Mouse (Mus musculus): ENCODE data around the gene Cep112. TPM values are rescaled to one million over a fixed set of nuclear protein-coding genes. Genes with fewer than 3 reads are reported as not detected.

Gene Cep112
- total and polyA plus RNA-seq, 2 experiments from 2014 or later, result 14.1 to 19.5 TPM

DNA sequence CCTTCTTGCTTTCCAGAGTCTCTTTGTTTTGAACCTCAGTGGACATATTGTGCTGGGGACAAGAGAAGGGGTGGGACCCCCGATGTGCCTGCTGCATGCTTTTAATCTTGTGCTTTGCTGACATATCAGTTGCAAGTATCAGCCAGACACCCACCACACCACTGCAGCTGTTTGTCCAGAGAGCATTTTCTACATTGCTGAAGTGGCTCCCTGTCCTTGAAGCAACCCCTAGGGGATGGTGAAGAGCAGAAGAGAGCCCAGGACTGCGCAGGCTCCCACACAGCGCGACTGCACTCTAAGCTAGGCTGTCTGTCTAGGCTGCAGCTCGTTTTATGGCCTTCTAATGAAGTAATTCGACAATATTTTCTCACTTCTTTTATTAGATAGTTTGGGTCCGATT, 397.3 kb downstream of the Cep112 start:
- ATAC-seq (ENCODE audit: low FRiP score) (no peak), DNase-seq (ENCODE audit: low spot score) (peak; percentile 6)
- Histone ChIP-seq H3K27ac (ENCODE audit: low read depth, low read length) (no peak overlapping the region), H3K9me3 (ENCODE audit: low read length) (no peaks in the 10 kb centered on the region), H3K4me3 (ENCODE audit: low read depth, low read length) (no peak overlapping the region), H3K4me1 (ENCODE audit: insufficient read depth, low read length) (no peaks in the 10 kb centered on the region), H3K27me3 (ENCODE audit: insufficient read depth, low read length) (no peaks in the 10 kb centered on the region), H3K9ac (replicated peaks; ENCODE audit: low read length, poor library complexity, severe bottlenecking) (no peak overlapping the region), H3K36me3 (ENCODE audit: insufficient read depth, low read length) (no peaks in the 10 kb centered on the region), H3K4me2 (ENCODE audit: low read depth, low read length, poor library complexity, severe bottlenecking) (no peak overlapping the region)
- WGBS, result 66% methylated on average over 7 of the region's 7 CpGs
- TF ChIP-seq CTCF (IDR thresholded peaks at IDR 0.05), result peak; percentile 18; the same call in 1 of the 2 replicates

- peak; percentile 71 for DNase-seq (ENCODE audit: low spot score)
- no peaks in the 10 kb centered on the region for H3K27me3 ChIP-seq (ENCODE audit: insufficient read depth, low read length)
- TF ChIP-seq CTCF (IDR thresholded peaks at IDR 0.05), result no peak
- H3K9me3 ChIP-seq (ENCODE audit: low read length), result no peaks in the 10 kb centered on the region
- no peak overlapping the region for H3K4me3 ChIP-seq (ENCODE audit: low read depth, low read length)
- ATAC-seq (ENCODE audit: low FRiP score), result no peak
- H3K27ac ChIP-seq (ENCODE audit: low read depth, low read length), result no peak overlapping the region
- no peak overlapping the region for H3K4me2 ChIP-seq (ENCODE audit: low read depth, low read length, poor library complexity, severe bottlenecking)
- 0 out of 2 replicates have a peak, but pooled peaks cover 2% of the 10 kb centered on the region for H3K36me3 ChIP-seq (ENCODE audit: insufficient read depth, low read length)
- H3K9ac ChIP-seq (replicated peaks; ENCODE audit: low read length, poor library complexity, severe bottlenecking), result no peak overlapping the region
- H3K4me1 ChIP-seq (ENCODE audit: insufficient read depth, low read length), result no peaks in the 10 kb centered on the region
Observed at GRCm38 (mm10) chr11:108827321-108827720, 402.3 kb downstream of the Cep112 start.

DNA sequence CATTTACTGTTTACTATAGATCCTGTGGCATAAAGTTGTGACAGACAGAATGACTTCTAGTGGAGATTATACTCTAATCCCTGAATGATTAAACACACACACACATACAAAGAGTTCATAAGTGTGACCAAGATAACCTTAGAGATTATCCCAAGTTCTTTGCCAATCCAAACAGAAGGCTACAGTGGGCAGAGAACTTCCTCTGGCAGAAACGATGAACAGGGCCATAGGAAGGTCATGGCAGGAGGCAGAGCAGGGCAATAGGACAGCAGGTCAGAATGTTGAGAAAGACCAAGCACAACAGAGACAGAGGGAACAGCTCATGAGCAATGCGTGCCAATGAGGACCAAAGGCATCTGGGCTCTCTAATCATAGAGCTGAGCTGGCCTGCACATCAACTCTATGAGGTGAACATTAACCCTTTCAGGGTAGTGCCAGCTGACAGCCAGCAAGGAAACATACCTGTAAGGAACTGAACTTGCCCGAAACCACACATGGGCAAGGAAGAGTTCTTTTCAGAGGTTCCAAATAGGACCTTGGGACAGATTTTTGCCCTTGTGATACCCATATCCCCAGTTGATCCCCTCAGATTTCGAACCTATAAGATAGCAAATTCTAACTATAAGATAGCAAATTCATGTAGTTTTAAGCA, 403.5 kb downstream of the Cep112 start:
- Histone ChIP-seq H3K4me3 (ENCODE audit: low read depth, low read length) (no peak overlapping the region), H3K27me3 (ENCODE audit: insufficient read depth, low read length) (no peaks in the 10 kb centered on the region), H3K36me3 (ENCODE audit: insufficient read depth, low read length) (0 out of 2 replicates have a peak, but pooled peaks cover 2% of the 10 kb centered on the region), H3K9ac (replicated peaks; ENCODE audit: low read length, poor library complexity, severe bottlenecking) (no peak overlapping the region), H3K9me3 (ENCODE audit: low read length) (no peaks in the 10 kb centered on the region), H3K4me1 (ENCODE audit: insufficient read depth, low read length) (no peaks in the 10 kb centered on the region), H3K27ac (ENCODE audit: low read depth, low read length) (no peak overlapping the region), H3K4me2 (ENCODE audit: low read depth, low read length, poor library complexity, severe bottlenecking) (no peak overlapping the region)
- ATAC-seq (ENCODE audit: low FRiP score) (no peak), DNase-seq (ENCODE audit: low spot score) (no peak)
- 80% methylated on average over 4 of the region's 4 CpGs for WGBS
- TF ChIP-seq CTCF (IDR thresholded peaks at IDR 0.05), result no peak

DNA sequence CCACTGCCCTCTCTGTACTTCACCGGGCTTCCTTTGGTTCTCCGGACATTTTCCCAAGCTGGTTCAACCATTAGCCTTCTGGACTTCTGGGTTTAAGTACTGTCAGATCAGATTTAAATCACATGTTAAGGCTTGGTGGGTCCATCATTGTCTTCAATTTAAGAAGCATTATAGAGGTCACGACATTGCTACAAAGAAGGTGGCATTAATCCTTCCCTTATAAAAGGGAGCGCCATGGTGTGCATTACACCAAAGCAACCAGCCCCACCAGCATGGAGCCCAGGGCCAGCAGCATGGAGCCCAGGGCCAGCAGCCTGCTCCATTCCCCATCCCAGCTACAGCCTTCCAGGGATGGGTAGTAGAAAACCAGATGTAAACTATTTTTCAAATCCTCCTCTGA, 411.7 kb downstream of the Cep112 start:
- Histone ChIP-seq H3K9me3 (ENCODE audit: low read length) (no peaks in the 10 kb centered on the region), H3K4me1 (ENCODE audit: insufficient read depth, low read length) (no peaks in the 10 kb centered on the region), H3K9ac (replicated peaks; ENCODE audit: low read length, poor library complexity, severe bottlenecking) (no peak overlapping the region), H3K27ac (ENCODE audit: low read depth, low read length) (no peak overlapping the region), H3K27me3 (ENCODE audit: insufficient read depth, low read length) (no peaks in the 10 kb centered on the region), H3K36me3 (ENCODE audit: insufficient read depth, low read length) (no peaks in the 10 kb centered on the region), H3K4me2 (ENCODE audit: low read depth, low read length, poor library complexity, severe bottlenecking) (no peak overlapping the region), H3K4me3 (ENCODE audit: low read depth, low read length) (no peak overlapping the region)
- TF ChIP-seq CTCF (IDR thresholded peaks at IDR 0.05), result no peak
- no peak for DNase-seq (ENCODE audit: low spot score)
- WGBS, result 31% methylated on average over 4 of the region's 4 CpGs
- no peak for ATAC-seq (ENCODE audit: low FRiP score)

DNA sequence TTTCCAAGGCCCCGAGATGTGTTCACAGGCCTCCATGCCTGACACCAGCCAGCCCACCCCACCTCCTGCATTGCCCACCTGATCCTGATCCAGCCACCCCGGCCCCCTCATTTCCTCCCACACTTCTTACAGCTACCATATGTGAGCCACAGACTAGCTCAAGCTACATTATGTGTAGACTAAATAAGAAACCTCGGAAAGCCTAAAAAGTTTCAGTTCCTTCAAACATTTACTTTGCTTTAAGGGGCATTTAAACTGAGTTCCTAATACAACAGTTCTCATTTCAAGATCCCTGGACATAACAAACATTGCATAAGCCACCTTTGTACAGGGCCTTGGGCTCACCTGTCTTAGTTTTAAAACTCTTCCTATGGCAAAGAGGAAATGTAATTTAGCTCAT, 415.2 kb downstream of the Cep112 start:
- no peaks in the 10 kb centered on the region for H3K4me1 ChIP-seq (ENCODE audit: insufficient read depth, low read length)

GRCm38 (mm10) chr11:108842765-108843164, 417.8 kb downstream of the Cep112 start:
- Histone ChIP-seq H3K4me1 (ENCODE audit: insufficient read depth, low read length) (no peaks in the 10 kb centered on the region), H3K36me3 (ENCODE audit: insufficient read depth, low read length) (no peaks in the 10 kb centered on the region), H3K4me3 (ENCODE audit: low read depth, low read length) (no peak overlapping the region), H3K9me3 (ENCODE audit: low read length) (no peaks in the 10 kb centered on the region), H3K27me3 (ENCODE audit: insufficient read depth, low read length) (no peaks in the 10 kb centered on the region), H3K27ac (ENCODE audit: low read depth, low read length) (no peak overlapping the region), H3K9ac (replicated peaks; ENCODE audit: low read length, poor library complexity, severe bottlenecking) (no peak overlapping the region), H3K4me2 (ENCODE audit: low read depth, low read length, poor library complexity, severe bottlenecking) (no peak overlapping the region)
- ATAC-seq (ENCODE audit: low FRiP score), result no peak
- TF ChIP-seq CTCF (IDR thresholded peaks at IDR 0.05), result no peak
- no peak for DNase-seq (ENCODE audit: low spot score)
- WGBS, result 63% methylated on average over 2 of the region's 2 CpGs

More for the DNA sequence above, 415.2 kb downstream of the Cep112 start:
- H3K36me3 ChIP-seq (ENCODE audit: insufficient read depth, low read length), result no peaks in the 10 kb centered on the region
- TF ChIP-seq CTCF (IDR thresholded peaks at IDR 0.05), result no peak
- H3K4me3 ChIP-seq (ENCODE audit: low read depth, low read length), result no peak overlapping the region
- no peak overlapping the region for H3K9ac ChIP-seq (replicated peaks; ENCODE audit: low read length, poor library complexity, severe bottlenecking)
- no peak overlapping the region for H3K4me2 ChIP-seq (ENCODE audit: low read depth, low read length, poor library complexity, severe bottlenecking)
- H3K9me3 ChIP-seq (ENCODE audit: low read length), result no peaks in the 10 kb centered on the region
- H3K27me3 ChIP-seq (ENCODE audit: insufficient read depth, low read length), result no peaks in the 10 kb centered on the region
- no peak for ATAC-seq (ENCODE audit: low FRiP score)
- no peak for DNase-seq (ENCODE audit: low spot score)
- 91% methylated on average over 3 of the region's 3 CpGs for WGBS
- H3K27ac ChIP-seq (ENCODE audit: low read depth, low read length), result no peak overlapping the region

All from midbrain, postnatal 0 days (tissue).